Mouse (Mus musculus): ENCODE measurements at regions not wholly inside any gene's neighbourhood (a gene's known extent, or its start where the extent isn't known, plus 50 kb on each side); places are given as distances from the start of the nearest gene placed in this dataset.
A peak's percentile ranks its signal among the peaks of the same experiment; 100 is the strongest.

DNA sequence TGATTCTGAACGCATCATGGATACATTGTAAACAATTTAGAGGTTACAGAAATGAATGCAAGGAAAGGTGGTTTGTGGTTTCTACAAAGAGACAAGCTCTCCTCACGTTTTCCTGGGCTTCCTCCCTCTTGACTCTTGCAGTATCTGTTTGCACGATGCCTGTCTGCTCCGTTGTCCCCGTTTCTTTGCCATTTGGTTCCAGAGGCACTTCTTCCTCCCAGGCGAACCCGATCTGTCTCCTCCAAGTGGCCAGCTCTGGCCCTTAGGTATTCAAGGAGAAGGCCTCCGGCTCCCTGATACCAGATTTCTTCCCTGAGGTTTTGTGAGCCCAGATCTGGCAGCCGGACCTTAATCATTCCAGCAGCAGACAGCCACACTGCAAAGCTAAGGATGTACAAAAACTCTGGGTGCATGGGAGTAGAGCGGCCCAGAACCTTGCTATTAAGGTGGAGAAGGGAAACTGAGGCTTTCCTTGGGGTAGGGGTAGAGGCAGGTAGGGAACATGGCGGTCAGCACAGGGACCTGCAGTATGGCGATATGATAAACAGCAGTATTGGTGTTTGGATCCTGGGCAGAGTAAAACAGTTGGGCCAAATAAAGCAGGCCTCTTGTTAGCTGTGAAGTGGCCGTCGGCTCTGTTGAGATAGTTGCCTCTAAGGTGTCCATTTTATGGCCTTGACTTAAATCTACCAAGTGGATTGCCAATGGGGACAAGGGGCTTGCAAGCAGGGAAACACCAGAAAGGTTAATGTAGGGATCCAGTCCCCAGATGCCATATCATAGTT lies 76.0 kb upstream of the Wnt7b start:
- no peak for DNase-seq
- intact Hi-C loops (cut with DNase I; ENCODE audit: low total_unique reads), result no loop called here

GRCm38 (mm10) chr15:85660528-85661392 lies 74.0 kb upstream of the Ppara start:
- intact Hi-C loops (cut with DNase I; ENCODE audit: low total_unique reads), result no loop called here
- DNase-seq, result no peak

GRCm38 (mm10) chr15:85661393-85661690 lies 73.4 kb upstream of the Ppara start:
- DNase-seq, result no peak
- intact Hi-C loops (cut with DNase I; ENCODE audit: low total_unique reads), result no loop called here

DNA sequence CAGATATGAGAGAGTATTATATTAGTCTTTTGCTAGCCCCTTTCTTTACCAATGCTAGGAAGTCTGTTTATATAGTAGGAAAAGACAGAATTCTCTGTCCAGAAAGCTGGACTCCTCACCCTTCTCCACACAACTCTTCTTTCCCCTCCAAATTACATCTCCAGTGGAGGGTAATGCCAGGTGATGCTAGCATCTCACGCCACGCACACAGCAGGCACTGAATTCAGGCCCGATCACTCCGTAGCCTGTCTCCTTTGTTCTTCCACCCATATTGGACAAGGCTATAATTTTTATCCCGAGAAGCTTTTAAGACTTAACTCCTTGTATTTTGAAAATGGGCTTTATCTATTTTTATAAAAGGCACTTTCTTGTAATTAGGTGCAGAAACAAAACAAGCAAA lies 73.0 kb upstream of the Ppara start:
- no peak for DNase-seq
- intact Hi-C loops (cut with DNase I; ENCODE audit: low total_unique reads), result no loop called here

DNA sequence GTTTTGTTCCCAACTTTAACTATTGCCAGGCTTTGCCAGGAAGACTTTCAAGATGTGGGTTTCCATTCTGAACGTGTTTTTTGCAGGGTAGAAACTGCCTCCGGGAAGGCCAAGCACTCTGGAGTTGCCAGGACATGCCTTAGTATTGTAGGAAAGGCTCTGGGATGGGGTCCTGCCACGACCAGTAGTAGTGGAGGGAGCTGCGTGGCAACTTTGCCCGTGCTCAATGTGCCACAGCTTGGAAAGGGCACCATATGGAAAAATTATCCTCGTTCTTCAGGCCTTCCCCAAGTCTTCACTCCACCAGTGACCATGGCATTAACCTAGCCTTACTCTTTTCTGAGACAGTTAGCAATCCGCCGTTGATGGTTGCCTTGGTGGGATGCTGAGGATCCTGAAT lies 72.5 kb upstream of the Ppara start:
- no peak for DNase-seq
- intact Hi-C loops (cut with DNase I; ENCODE audit: low total_unique reads), result no loop called here

DNA sequence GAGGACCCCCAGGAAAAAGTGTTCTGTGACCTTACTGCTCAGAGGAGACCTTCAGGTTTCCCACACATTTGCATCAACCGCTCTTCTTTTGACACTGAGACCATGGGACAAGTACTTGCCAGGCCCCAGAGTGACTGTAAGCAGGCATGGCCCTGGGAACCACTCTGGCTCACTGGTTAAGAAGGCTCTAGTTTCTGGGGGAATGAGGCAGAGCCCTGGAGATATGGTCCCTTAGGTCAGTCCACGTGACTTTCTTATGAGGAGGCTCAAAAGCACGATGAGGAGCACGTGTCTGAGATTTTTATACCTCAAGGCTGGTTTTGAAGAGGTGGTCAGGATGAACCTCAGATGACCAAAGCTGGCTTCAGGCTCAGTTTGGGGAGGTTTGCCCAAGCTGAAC lies 72.1 kb upstream of the Ppara start:
- intact Hi-C loops (cut with DNase I; ENCODE audit: low total_unique reads), result no loop called here
- DNase-seq, result no peak

DNA sequence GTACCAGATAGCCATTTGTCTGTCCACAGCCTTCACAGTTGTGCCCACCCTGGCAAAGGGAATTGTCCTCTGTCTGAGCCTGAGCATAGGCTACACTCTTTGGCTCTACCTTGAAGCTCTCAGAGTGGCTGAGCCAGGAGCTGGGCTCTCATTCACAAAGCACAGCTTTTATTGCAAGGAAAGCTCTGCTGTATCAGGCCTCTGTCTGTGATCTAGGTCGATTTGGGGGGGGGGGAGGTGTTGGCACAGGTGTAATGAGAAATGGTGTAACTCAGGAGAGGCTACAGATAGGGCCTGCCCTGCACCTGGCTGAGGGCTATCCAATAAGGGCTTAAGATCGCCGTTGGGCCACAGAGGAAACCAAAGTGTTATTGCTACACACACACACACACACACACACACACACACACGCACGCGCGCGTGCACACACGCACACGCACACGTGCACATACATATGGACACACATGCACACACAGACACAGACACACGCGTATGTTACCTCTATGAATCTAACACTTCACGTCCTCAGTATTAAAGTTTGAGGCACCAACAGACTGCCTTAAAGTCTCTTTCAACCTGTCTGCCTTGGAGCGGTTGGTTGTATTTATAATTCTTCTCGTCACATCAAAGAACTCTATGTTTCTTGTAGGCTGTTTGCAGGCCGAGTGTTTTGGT lies 70.9 kb upstream of the Ppara start:
- intact Hi-C loops (cut with DNase I; ENCODE audit: low total_unique reads), result no loop called here
- DNase-seq, result no peak

GRCm38 (mm10) chr15:85664432-85664828 lies 70.4 kb upstream of the Ppara start:
- intact Hi-C loops (cut with DNase I; ENCODE audit: low total_unique reads), result no loop called here
- DNase-seq, result no peak

DNA sequence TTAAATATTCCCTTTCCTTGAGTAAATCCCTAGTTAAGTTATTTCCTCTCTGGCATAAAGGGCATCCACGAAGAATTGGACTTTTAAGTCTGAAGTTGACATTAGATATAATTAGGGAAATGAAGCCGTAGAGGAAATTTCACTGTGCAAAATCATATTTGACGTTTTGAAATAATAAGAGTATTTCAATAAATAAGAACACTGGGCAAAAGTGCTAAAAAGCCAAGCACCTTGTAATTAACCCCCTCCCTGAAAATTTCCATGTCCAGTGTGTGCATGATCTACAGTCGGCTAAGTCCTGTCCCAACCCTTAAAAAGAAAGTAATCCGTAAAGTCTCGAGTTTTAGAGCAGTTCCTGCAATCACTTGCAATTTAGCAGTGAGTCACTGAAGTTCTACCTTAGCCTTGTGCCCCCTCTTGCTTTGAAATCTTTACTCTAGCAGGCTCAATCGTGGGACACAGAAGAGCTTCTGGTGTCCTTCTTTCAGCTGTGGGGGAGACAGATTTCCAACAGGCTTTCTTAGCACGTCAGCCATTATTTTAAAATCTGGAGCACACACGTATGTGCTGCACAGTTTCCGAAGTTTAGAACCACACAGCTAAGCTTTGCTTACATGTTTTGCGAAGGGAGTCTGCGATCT lies 69.5 kb upstream of the Ppara start:
- intact Hi-C loops (cut with DNase I; ENCODE audit: low total_unique reads), result no loop called here
- no peak for DNase-seq

DNA sequence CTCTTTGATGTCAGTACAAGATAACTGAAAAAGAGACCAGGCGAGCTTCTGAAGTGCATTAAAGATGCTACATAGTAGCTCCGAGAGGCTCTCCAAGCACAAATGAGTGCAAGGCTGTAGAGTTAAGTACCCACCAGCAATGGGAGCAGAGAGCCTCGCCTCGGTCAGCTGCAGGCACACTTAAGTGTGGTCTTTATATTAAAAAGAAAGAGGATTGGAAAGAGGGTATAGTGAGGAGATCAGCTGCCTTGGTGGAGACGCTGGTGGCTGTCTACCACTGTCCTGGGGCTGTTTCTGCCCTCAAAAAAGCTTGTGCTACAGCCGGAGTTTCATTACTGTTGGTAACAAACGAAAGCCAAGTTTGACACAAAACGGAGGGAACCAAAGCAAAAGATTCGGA lies 68.3 kb upstream of the Ppara start:
- DNase-seq, result no peak
- intact Hi-C loops (cut with DNase I; ENCODE audit: low total_unique reads), result no loop called here

DNA sequence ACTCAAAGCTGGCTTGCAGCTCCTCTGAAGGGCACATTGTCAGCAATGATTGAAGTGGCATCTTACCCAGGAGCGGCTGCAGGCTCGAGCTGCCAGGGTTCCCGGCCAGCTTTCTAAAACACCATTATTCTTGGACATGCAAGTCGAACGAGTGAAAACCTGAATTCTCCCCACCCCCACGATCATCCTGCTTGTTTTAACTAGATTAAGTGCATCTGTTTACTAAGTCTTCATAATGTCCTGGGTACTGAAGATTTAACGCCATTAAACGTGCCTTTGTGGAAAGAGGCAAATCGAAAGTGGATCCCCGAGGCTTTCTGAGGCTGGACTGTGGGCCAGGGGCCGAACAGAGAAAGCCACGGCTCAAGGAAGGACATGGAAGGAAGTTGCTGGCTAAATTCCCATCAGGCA lies 67.4 kb upstream of the Ppara start:
- intact Hi-C loops (cut with DNase I; ENCODE audit: low total_unique reads), result no loop called here
- DNase-seq, result peak; percentile 17

DNA sequence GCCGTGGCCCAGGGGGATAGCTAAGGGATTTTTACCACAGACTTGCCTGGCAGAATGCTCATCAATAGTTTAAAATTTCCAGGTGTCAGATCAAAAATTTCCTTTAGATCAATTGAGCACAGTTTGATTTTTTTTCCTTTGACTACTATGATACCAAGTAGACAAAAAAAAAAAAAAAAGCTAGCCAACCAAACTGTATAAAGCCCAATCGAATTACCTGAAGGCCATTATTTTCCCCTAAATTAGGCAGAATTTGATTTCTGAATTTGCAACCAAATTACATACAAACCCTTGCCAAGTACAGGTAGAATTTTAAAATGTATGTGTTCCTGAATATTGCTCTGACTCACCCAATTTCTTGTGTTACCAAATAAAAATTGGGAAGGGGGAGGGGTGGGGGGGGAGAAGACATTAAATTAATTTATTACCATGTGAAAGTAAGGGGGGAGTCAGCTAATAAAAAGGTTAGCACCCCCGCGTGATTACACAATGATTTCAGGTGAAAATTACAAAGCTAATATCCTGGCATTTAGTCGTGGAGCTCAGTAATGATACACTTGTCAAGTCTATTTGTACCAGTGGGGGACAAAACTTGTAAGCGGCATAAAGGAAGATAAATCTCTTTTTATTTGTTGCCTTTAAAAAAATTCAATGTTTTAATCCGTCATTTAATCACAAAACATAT lies 66.7 kb upstream of the Ppara start:
- intact Hi-C loops (cut with DNase I; ENCODE audit: low total_unique reads), result no loop called here
- DNase-seq, result no peak

DNA sequence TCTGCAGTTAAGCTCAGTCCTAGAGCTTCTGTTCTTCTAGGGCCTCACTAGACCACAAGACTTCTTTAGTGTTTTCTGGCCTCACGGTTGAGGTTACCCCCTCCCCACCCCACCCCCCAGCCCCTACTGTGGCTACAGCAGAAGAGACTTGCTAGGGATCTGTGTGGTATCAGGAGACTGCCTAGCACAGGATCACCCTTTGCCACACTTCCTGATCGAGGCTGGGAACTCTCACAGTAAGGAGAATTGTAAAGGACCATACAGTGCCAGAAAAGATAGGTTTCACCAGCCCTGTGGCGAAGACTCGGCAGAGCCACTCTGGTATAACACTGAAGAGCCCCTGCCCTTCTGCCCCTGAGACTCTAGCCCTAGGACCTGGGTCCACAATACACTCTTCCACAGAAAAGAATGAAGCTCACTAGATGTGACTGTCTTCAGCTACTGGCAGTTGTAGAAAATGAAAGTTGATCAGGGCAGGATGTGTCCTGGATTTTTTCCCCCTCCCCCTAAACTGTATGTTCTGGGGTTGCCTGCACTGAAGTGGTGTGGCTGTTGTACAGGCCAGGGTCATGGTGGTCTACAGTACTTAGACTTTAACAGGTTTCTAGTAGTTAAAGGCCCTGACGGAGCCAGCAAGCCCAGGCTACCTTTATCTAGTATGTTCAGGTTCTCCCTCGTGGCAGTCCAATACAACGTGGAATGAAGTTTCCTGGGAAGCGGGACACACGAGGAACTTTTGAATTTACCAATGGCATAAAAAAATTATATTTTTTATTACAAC lies 65.7 kb upstream of the Ppara start:
- DNase-seq, result no peak
- intact Hi-C loops (cut with DNase I; ENCODE audit: low total_unique reads), result no loop called here

DNA sequence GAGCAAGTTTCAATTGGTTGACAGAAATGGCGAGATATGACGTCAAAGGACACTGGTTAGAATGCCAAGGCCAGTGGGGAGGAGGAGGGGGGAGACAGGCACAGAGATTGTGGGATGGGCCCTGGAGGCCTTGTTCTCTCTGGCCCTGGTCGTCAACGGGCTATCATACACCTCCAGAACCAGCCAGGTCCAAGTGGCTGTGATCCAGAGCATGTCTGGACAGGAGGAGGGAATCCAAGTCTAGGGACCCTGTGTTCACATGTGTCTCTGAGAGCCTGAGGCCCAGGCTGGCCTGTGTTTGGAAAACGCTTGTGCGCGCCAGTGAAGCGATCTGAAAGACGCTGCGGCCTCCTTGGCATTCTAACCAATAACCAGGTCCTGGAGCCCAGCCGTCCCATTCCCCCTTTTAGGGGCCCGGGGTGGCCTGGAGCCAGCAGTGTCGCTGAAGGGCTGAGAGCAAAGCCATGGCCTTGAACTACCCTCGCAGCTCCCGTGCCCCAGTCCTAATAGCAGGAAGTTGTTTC lies 65.1 kb upstream of the Ppara start:
- DNase-seq, result peak; percentile 82
- intact Hi-C loops (cut with DNase I; ENCODE audit: low total_unique reads), result no loop called here

DNA sequence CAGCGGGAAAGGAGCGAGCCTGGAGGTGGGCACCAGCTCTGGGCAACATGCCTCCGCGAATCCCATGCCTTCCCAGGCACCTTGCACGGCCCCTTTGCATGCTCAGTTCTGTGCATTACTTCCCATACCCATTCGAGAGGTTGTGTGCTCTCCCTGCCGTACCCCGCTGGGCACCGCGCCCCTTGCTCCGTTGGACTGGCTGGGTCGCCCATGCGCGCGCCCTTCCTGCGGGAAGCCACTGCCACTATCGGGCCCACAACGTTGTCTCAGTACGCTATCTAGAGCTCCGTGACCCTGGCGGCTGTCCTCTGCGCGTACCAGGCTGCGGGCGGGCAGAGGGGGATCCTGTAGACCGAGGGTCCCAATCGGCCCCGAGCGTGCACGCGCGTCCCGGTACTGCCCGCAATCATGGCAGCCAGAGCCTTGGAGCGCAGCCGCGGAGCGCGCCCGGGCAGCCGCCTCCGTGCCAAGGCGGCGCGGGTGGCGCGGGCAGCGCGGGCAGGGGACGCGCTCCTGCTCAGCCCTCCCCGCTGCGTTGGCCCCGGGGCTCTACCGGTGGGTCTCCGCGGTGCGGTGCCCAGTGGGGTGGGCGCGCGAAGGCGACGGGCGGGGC lies 64.5 kb upstream of the Ppara start:
- peak; percentile 71 for DNase-seq
- intact Hi-C loops (cut with DNase I; ENCODE audit: low total_unique reads), result no loop called here

- intact Hi-C loops (cut with DNase I; ENCODE audit: low total_unique reads), result no loop called here
- peak; percentile 91 for DNase-seq
Measured at GRCm38 (mm10) chr15:85670789-85671700, 63.7 kb upstream of the Ppara start.

- intact Hi-C loops (cut with DNase I; ENCODE audit: low total_unique reads), result no loop called here
- DNase-seq, result peak; percentile 72
Measured at GRCm38 (mm10) chr15:85671701-85672191, 63.0 kb upstream of the Ppara start.
